Mouse (Mus musculus): Measurements from ENCODE around the gene Fgfr2. TPM values are rescaled to one million over a fixed set of nuclear protein-coding genes. Genes with fewer than 3 reads are reported as not detected.

Gene Fgfr2
- polyA plus RNA-seq, 1 experiment from 2014 or later, result 99.3 TPM

DNA sequence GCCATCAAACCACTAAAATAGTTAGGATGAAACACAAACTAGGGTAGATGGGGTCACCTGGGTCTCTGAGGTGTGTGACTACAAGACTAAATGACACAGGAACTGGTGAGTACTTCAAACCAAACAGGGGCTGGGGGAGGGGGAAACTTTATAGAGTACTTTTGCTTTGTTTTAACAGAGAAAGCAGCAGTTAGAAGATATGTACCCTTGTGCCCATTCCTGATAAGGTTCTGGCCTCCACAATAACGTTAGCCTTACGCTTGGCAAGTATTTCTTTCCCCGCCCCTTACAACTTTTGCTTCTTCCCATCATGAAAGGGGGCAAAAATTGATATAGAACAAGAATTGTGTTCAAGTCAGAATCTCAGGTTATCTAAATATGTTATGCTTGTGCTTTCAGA is 527.4 kb downstream of the Fgfr2 start:
- Histone ChIP-seq H3K36me3 (no peaks in the 10 kb centered on the region), H3K27me3 (ENCODE audit: low read depth, poor library complexity, severe bottlenecking) (peaks cover 87% of the 10 kb centered on the region), H3K27ac (replicated peaks) (no peak overlapping the region), H3K4me1 (peaks cover 42% of the 10 kb centered on the region), H3K4me3 (no peak overlapping the region), H3K9me3 (replicated peaks) (no peaks in the 10 kb centered on the region)
- no peak for DNase-seq (ENCODE audit: low spot score)
- 80% methylated on average over 3 of the region's 3 CpGs for WGBS

DNA sequence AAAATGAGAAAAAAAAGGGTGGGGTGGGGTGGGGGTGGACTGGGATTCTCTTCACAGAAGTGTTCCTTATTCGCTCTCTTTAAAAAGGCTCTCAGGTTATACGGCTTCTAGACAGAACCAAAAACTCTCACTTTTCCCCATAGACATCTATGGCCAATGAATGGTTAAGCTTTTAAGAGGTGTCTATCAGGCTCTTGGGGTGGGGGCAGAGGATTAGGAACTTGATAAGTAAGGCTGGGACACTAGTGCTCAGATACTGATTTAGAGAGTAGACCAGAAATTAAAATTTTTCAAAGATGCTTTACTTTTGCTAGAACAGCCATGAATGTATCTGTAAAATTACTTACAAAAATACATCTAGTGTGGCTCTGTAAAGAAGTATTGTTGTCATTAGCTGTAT is 528.8 kb downstream of the Fgfr2 start:
- H3K27ac ChIP-seq (replicated peaks), result no peak overlapping the region
- no peak for DNase-seq (ENCODE audit: low spot score)
- peaks cover 72% of the 10 kb centered on the region for H3K27me3 ChIP-seq (ENCODE audit: low read depth, poor library complexity, severe bottlenecking)
- H3K4me1 ChIP-seq, result peaks cover 27% of the 10 kb centered on the region
- 90% methylated on average over 2 of the region's 2 CpGs for WGBS
- H3K9me3 ChIP-seq (replicated peaks), result no peaks in the 10 kb centered on the region
- H3K36me3 ChIP-seq, result no peaks in the 10 kb centered on the region
- no peak overlapping the region for H3K4me3 ChIP-seq

DNA sequence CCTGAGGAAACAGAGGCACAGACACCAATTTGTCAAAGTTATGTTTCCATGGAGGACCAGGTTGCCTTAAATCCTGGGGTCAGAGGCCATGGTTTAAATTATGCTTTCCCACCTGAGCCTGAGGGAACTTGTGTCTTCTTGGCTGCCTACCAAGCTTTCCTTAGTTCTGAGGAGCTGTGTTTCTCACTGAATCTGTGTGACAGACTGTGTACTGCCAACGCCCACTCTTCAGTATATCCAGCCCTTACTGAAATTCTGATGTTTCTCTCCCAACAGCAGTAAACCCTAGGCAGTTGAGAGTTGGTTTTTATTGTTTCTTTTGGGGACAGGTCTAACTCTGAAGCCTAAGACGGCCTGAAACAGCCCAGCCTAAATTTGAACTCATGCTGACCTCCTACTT is 529.4 kb downstream of the Fgfr2 start:
- DNase-seq (ENCODE audit: low spot score), result no peak
- H3K27me3 ChIP-seq (ENCODE audit: low read depth, poor library complexity, severe bottlenecking), result peaks cover 66% of the 10 kb centered on the region
- 71% methylated on average over 2 of the region's 2 CpGs for WGBS
- peaks cover 22% of the 10 kb centered on the region for H3K4me1 ChIP-seq
- H3K36me3 ChIP-seq, result no peaks in the 10 kb centered on the region
- H3K27ac ChIP-seq (replicated peaks), result no peak overlapping the region
- no peak overlapping the region for H3K4me3 ChIP-seq
- no peaks in the 10 kb centered on the region for H3K9me3 ChIP-seq (replicated peaks)

DNA sequence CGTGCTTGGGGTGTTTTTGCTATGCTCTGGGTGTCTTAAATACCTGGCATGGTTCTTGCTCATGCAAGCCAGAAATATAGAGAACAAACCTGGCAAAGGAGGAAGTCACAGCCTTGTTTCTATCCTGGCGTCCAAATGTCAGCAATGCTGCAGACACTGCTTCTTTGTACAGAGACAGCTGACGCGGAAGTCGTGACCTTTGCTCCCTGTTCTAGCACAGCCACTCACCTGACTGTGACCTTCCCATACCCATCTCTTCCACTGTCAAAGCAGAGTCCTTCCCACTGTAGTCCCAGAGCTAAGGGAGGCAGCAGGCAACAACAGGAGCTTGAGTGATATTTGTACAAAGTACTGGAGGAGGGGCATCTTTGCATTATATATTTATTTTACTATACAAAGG is 533.5 kb downstream of the Fgfr2 start:
- Histone ChIP-seq H3K4me1 (no peaks in the 10 kb centered on the region), H3K4me3 (no peak overlapping the region), H3K36me3 (no peaks in the 10 kb centered on the region), H3K9me3 (replicated peaks) (no peaks in the 10 kb centered on the region), H3K27me3 (ENCODE audit: low read depth, poor library complexity, severe bottlenecking) (peaks cover 25% of the 10 kb centered on the region), H3K27ac (replicated peaks) (no peak overlapping the region)
- WGBS, result 66% methylated on average over 5 of the region's 5 CpGs
- no peak for DNase-seq (ENCODE audit: low spot score)

DNA sequence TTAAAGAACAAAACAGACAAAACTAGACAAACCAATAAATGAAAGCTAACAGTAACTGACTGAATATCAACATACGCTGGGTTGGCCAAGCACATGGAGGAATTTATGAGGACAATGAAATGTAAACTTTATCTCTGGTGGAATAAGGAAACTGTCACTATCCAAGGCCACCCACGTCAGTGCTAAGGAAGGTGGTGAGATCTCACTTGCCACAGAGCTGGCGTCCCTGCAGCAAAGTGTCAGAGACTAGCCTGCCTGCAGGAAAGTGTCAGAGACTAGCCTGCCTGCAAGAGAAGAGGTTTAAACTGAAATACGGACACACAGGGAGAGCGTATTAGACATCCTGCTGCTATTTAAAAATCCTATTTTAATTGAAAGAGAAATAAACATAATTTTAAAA is 536.0 kb downstream of the Fgfr2 start:
- Histone ChIP-seq H3K9me3 (replicated peaks) (no peaks in the 10 kb centered on the region), H3K4me3 (no peak overlapping the region), H3K4me1 (no peaks in the 10 kb centered on the region), H3K27ac (replicated peaks) (no peak overlapping the region), H3K36me3 (no peaks in the 10 kb centered on the region), H3K27me3 (ENCODE audit: low read depth, poor library complexity, severe bottlenecking) (peaks cover 5% of the 10 kb centered on the region; the same call in 1 of the 2 replicates)
- WGBS, result 74% methylated on average over 5 of the region's 5 CpGs
- no peak for DNase-seq (ENCODE audit: low spot score)

DNA sequence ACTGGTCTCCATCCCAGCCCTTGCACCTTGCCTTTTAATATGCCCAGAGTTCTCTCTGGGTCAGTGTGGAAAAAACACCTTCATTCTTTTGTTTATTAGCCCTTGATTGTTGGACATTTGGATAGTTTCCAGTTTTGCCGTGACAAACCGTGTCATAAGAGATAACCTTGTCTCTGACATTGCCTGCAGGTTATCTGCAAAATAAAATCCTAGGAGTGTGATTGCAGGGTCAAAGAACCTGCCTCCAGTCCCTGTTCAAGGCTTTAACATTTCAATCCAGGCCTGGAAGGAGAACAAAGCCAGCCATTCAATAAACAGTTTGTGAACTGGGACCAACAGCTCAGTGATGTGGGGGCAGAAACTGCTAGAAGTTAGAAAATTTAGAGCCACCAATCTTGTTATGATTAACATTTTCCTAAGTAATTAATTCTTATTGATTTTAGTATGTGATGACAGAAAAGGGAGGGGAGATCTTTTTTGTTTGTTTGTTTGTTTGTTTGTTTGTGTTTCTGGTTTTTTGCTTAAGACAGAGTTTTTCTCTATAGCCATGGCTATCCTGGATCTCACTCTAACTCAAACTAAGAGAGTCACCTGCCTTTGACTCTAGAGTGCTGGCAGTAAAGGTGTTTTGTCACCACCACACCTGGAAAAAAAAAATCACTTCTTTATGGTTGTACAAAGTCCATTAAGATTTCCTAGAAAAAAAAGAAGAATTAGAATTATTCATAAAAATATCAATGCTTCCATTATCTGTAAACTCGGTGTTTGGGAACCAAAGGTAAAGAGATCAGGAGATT is 537.3 kb downstream of the Fgfr2 start:
- DNase-seq (ENCODE audit: low spot score), result no peak
- H3K4me1 ChIP-seq, result no peaks in the 10 kb centered on the region
- H3K27me3 ChIP-seq (ENCODE audit: low read depth, poor library complexity, severe bottlenecking), result peaks cover 4% of the 10 kb centered on the region; the same call in 1 of the 2 replicates
- 90% methylated on average over 3 of the region's 3 CpGs for WGBS
- no peaks in the 10 kb centered on the region for H3K36me3 ChIP-seq
- no peak overlapping the region for H3K27ac ChIP-seq (replicated peaks)
- H3K9me3 ChIP-seq (replicated peaks), result no peaks in the 10 kb centered on the region
- no peak overlapping the region for H3K4me3 ChIP-seq

DNA sequence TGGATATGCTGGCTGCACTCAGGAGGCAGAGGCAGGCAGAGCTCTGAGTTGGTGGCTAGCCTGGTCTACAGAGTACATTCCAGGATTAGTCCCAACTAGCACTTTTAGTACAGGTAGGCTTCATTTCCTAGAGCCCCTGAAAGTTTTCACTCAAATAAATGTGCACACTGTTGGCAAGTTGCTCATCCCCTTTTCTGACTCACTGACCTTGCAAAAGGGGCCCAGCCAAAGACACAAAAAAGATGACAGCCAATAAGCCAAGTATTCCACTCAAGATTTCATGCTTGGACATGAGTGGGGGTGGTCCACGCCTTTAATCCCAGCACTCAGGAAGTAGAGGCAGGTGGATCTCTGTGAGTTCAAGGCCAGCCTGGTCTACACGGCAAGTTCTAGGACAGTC is 541.7 kb downstream of the Fgfr2 start:
- DNase-seq (ENCODE audit: low spot score), result no peak
- Histone ChIP-seq H3K9me3 (replicated peaks) (no peaks in the 10 kb centered on the region), H3K27ac (replicated peaks) (no peak overlapping the region), H3K4me3 (no peak overlapping the region), H3K36me3 (no peaks in the 10 kb centered on the region), H3K4me1 (peaks cover 4% of the 10 kb centered on the region; the same call in 1 of the 2 replicates), H3K27me3 (ENCODE audit: low read depth, poor library complexity, severe bottlenecking) (peaks cover 43% of the 10 kb centered on the region)
- WGBS, result 85% methylated on average over 2 of the region's 2 CpGs

DNA sequence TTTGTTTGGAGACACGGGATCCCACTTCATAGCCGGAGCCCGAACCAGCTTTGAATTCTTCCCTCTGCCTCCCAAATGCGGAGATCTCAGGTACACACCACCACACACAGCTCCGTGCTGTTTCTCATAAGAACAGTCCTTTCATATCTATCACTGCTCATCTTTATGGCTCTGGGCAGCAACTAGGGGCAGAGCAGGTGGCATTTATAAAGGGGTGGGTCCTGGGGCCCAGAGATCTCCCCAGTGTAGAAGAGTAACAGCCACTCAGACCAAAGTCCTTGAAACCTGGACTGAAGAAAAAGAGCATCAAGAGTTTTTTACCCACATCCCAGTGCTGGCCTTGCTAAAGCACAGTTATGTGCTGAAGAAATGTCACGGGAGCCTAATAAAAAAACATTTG is 542.6 kb downstream of the Fgfr2 start:
- Histone ChIP-seq H3K36me3 (no peaks in the 10 kb centered on the region), H3K9me3 (replicated peaks) (no peaks in the 10 kb centered on the region), H3K4me1 (peaks cover 8% of the 10 kb centered on the region), H3K4me3 (no peak overlapping the region), H3K27me3 (ENCODE audit: low read depth, poor library complexity, severe bottlenecking) (peaks cover 43% of the 10 kb centered on the region), H3K27ac (replicated peaks) (no peak overlapping the region)
- no peak for DNase-seq (ENCODE audit: low spot score)
- 83% methylated on average over 6 of the region's 6 CpGs for WGBS

DNA sequence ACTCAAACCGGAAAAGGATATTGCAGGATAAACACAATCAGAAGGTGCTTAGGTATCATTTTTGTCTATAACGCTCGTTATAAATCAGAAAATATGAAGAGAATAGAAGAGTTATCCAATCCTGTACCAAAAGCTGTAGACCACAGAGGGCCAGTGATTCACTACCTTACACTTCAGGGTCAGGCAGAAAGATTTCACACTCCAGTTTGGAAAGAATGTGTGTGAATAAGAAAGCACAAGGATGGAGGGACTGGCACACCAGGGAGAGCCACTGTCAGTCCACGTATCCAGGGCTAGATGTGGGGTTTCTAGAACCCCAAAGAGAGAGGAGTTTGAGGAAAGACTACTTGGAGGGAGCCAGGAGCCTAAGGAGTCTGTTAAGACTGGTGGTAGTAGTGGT is 546.3 kb downstream of the Fgfr2 start:
- H3K27ac ChIP-seq (replicated peaks), result peak overlapping the region; percentile 93
- H3K4me3 ChIP-seq, result peak overlapping the region; percentile 82; the same call in 1 of the 2 replicates
- no peak for DNase-seq (ENCODE audit: low spot score)
- peaks cover 33% of the 10 kb centered on the region for H3K4me1 ChIP-seq
- no peaks in the 10 kb centered on the region for H3K36me3 ChIP-seq
- H3K27me3 ChIP-seq (ENCODE audit: low read depth, poor library complexity, severe bottlenecking), result peaks cover 43% of the 10 kb centered on the region
- WGBS, result 58% methylated on average over 4 of the region's 4 CpGs
- H3K9me3 ChIP-seq (replicated peaks), result no peaks in the 10 kb centered on the region

DNA sequence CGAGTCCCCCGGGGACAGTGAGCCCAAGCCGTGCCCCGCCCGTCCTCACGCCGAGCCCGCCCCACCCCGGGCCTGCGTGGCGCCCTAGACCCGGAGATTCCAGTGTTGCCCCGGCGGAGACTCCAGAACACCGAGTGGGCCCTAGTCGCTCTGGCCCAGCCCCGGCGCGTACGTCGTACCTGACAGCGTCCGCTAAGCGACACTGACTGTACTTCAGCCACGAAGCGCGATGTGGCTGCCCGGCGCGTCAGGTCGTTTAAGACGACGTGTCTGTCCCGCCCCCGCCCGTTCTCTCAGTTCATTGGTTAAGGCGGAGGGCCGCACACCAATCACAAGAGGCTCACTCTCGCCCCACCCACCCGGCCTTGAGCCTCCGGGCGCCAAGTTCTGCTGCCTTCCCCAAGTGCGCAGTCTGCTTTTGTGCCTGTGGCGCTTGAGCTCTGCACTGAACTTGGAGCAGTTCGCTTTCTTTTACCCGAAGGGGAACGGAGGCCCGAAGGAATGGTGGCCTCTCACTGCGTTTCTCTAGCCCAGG is 547.0 kb downstream of the Fgfr2 start, which contains the start of gene Oat:
Oat (minus strand) TSS at position 283 of the 535 bp plus-strand sequence.
- Histone ChIP-seq H3K36me3 (no peaks in the 10 kb centered on the region), H3K4me3 (peak within 1 kb of the TSS; percentile 82), H3K9me3 (replicated peaks) (no peaks in the 10 kb centered on the region), H3K27me3 (ENCODE audit: low read depth, poor library complexity, severe bottlenecking) (peaks cover 42% of the 10 kb centered on the region), H3K4me1 (peaks cover 33% of the 10 kb centered on the region), H3K27ac (replicated peaks) (peak within 1 kb of the TSS; percentile 93)
- peak; percentile 96 for DNase-seq (ENCODE audit: low spot score)
- under 1% methylated on average over 49 of the region's 49 CpGs for WGBS

DNA sequence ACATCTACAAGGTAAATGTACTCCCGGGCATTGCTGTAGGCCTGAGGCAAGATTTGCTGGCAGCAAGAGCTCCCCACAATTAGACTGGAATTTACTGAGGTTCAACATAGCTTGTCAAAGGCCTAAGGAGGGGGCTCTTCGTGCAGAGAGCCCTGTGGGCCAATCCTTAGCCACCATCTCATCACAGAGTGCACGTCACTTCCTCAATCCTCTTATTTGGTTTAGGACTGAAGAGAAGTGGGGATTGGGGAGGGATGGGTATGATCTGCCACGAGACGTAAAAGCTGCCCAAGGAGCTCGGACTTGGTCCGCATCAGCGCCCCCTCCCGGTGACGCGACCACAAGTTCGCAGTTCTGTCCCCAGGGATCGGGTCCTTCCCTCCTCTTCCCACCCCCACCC is 547.5 kb downstream of the Fgfr2 start:
- peak; percentile 85 for DNase-seq (ENCODE audit: low spot score)
- no peaks in the 10 kb centered on the region for H3K9me3 ChIP-seq (replicated peaks)
- 1% methylated on average over 13 of the region's 13 CpGs for WGBS

DNA sequence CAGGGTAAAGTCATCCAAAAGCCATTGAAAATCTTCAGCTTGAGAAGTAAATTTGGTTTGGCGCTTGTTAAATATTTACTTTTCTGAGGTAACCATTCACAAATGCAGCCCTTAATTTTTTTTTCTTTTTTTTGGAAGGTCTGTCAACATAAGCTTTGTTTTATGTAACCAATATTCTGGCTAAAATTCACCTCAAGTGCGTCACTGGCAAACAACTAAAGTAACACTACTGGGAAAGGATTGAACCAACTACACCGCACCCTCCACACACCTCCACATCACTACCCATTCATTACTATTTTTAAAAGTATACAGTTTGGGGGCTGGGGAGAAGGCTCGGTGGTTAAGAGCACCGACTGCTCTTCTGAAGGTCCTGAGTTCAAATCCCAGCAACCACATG is 548.5 kb downstream of the Fgfr2 start:
- Histone ChIP-seq H3K27ac (replicated peaks) (no peak overlapping the region), H3K27me3 (ENCODE audit: low read depth, poor library complexity, severe bottlenecking) (peaks cover 28% of the 10 kb centered on the region), H3K4me1 (peaks cover 33% of the 10 kb centered on the region), H3K36me3 (peaks cover 1% of the 10 kb centered on the region), H3K9me3 (replicated peaks) (no peaks in the 10 kb centered on the region), H3K4me3 (no peak overlapping the region)
- 98% methylated on average over 5 of the region's 5 CpGs for WGBS
- no peak for DNase-seq (ENCODE audit: low spot score)

More for the DNA sequence above, 547.5 kb downstream of the Fgfr2 start:
- H3K36me3 ChIP-seq, result no peaks in the 10 kb centered on the region
- H3K4me1 ChIP-seq, result peaks cover 33% of the 10 kb centered on the region
- peak overlapping the region; percentile 93 for H3K27ac ChIP-seq (replicated peaks)
- peaks cover 37% of the 10 kb centered on the region for H3K27me3 ChIP-seq (ENCODE audit: low read depth, poor library complexity, severe bottlenecking)
- H3K4me3 ChIP-seq, result peak overlapping the region; percentile 82

DNA sequence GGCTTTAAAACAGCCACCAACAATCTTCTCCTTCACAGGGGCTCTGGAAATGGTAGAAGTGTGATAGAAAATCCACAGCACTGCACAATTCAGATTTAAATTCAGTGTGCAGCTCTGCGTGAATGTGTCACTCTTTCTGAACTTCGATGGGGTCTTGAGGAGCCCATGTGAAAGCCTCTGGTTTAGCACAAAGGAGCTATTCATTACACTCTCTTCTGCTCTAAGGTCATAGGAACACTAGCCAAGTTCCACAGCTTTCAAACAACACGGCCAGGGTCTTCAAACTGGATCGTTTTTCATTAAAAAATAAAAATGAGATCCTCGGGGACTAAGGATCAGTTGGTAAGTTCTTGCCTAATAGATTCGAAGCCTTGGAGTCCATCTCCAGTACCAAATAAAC is 549.9 kb downstream of the Fgfr2 start:
- H3K9me3 ChIP-seq (replicated peaks), result no peaks in the 10 kb centered on the region
- H3K36me3 ChIP-seq, result peaks cover 16% of the 10 kb centered on the region
- no peak overlapping the region for H3K4me3 ChIP-seq
- DNase-seq (ENCODE audit: low spot score), result no peak
- H3K27ac ChIP-seq (replicated peaks), result no peak overlapping the region; the same call in 1 of the 2 replicates
- WGBS, result 70% methylated on average over 6 of the region's 6 CpGs
- peaks cover 16% of the 10 kb centered on the region for H3K27me3 ChIP-seq (ENCODE audit: low read depth, poor library complexity, severe bottlenecking)
- peaks cover 33% of the 10 kb centered on the region for H3K4me1 ChIP-seq
